Mouse (Mus musculus): ENCODE results near the gene Cdkl5.

The Cdkl5 gene

GRCm38 (mm10) chrX:160735650-160736049 is 258.9 kb downstream of the Cdkl5 start, which contains the start of gene Ppef1:
Gene Ppef1, minus strand, starts transcription at chrX:160735765.
- no peak for DNase-seq (ENCODE audit: low spot score)

Measured in ovary, postnatal 36 days (tissue).